Mouse (Mus musculus): ENCODE results near the gene Fam69b.
A peak's percentile ranks its signal among the peaks of the same experiment; 100 is the strongest.

DNA sequence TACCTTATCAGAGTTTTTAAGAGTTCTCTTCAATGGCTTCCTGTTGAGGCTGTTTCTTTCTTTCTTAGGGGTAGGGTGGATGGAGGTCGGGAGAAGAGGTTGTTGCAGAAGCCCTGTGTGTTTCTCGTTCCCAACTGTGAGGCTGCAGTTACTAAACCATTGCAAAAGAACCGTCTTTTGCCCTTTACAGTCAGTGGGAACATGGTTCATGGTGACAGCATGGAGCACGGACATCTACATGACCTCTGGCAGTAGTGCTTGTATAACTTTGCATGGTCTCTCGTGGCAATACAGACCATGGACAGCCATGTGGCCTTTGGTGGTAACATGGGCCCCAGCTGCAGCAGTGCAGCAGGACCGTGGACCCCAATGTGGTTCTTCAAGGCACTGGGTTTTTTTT is 10.9 kb upstream of the Fam69b start:
- TF ChIP-seq CTCF (IDR thresholded peaks at IDR 0.05) (no peak), POLR2A (IDR thresholded peaks at IDR 0.05; ENCODE audit: insufficient read depth, low read depth, low read length) (no peak), EP300 (IDR thresholded peaks at IDR 0.05; ENCODE audit: insufficient read depth, low read depth, low read length) (0 out of 2 replicates have a peak, but pooled peaks have one; percentile 16)

All from heart, adult 2 months (tissue).